Mouse (Mus musculus) liver, postnatal 0 days (tissue): ENCODE results near the gene Ifngr1.

ENCODE experiments used
- CTCF ChIP-seq: sonication (generic); IDR thresholded peaks from 2 replicates; pipeline ENCODE4 v1.5.1; 2016; ENCODE audit warnings: antibody characterized with exemption, low read depth
- EP300 ChIP-seq: IDR thresholded peaks from 2 replicates; pipeline ENCODE4 v1.6.1; 2016; ENCODE audit warnings: antibody characterized with exemption, low read depth, mild to moderate bottlenecking

DNA sequence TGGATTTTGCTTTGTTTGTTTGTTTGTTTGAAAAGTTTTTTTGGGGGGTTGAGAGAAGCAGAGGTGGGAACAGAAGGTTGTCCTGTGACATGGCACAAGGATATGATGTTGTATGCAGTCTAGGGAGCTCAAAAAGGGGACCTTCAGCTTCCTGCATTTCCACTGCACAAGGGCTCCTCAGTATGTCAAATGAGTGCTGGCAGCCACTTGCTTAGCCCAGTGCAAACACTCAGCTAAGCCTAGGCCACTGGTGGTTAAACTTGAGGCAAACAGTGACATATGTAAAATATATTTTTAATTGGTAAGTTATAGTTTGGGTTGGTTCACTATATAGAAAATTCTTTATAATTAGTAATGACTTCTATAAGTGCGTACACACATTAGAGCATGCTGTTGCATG lies 32.9 kb downstream of the Ifngr1 start:
- TF ChIP-seq CTCF (no peak), EP300 (no peak)
